Mouse (Mus musculus) megakaryocyte, adult 5-6 weeks (primary cell): ENCODE measurements around the gene Fosl1. TPM values are rescaled to one million over a fixed set of nuclear protein-coding genes. Genes with fewer than 3 reads are reported as not detected.

ENCODE experiments used
- ATAC-seq: 2 replicates; pipeline ENCODE4 v1.8.0; 2016; ENCODE audit warnings: mild to moderate bottlenecking, inconsistent platforms; ENCODE audit not compliant: poor library complexity, severe bottlenecking
- total RNA-seq, 2 experiments: library from RNA; stranded (forward) in 1 of 2; stranded (reverse) in 1 of 2; fragments of 153-499, 151-499 nt in 1 of 2; fragments of 221-1000, 200-1000 nt in 1 of 2; gene quantifications; 2 replicates each; pipeline versions ENCODE4 v1.2.3 to v1.2.4; 2015 to 2017

Gene Fosl1
- total RNA-seq, 2 experiments from 2014 or later, result 0.95 to 1.2 TPM

- ATAC-seq, result no peak
These were observed 9.0 kb downstream of the Fosl1 start for GRCm38 (mm10) chr19:5456241-5456921.

GRCm38 (mm10) chr19:5456922-5457745 lies 9.8 kb downstream of the Fosl1 start:
- ATAC-seq, result peak; percentile 79

- no peak for ATAC-seq
These were observed 10.5 kb downstream of the Fosl1 start, which contains the start of gene Ccdc85b for GRCm38 (mm10) chr19:5457746-5458442. Gene Ccdc85b, minus strand, starts transcription at chr19:5457894.

GRCm38 (mm10) chr19:5459019-5459418 lies 11.7 kb downstream of the Fosl1 start:
- ATAC-seq, result no peak

- ATAC-seq, result no peak
These were observed 12.5 kb downstream of the Fosl1 start for GRCm38 (mm10) chr19:5459896-5460295.

- ATAC-seq, result peak; percentile 81
These were observed 13.1 kb downstream of the Fosl1 start, which contains the start of gene Fibp for GRCm38 (mm10) chr19:5460465-5460911. Gene Fibp, plus strand, starts transcription at chr19:5460615.

GRCm38 (mm10) chr19:5461411-5461810 lies 14.1 kb downstream of the Fosl1 start:
- ATAC-seq, result no peak

GRCm38 (mm10) chr19:5463212-5463611 lies 15.9 kb downstream of the Fosl1 start:
- ATAC-seq, result no peak

GRCm38 (mm10) chr19:5463791-5464562 lies 16.6 kb downstream of the Fosl1 start:
- ATAC-seq, result no peak

GRCm38 (mm10) chr19:5465037-5465436 lies 17.7 kb downstream of the Fosl1 start:
- ATAC-seq, result no peak

- peak; percentile 43; the same call in 1 of the 2 replicates for ATAC-seq
These were observed 19.7 kb downstream of the Fosl1 start for GRCm38 (mm10) chr19:5466916-5467500.

GRCm38 (mm10) chr19:5468374-5468773 lies 21.0 kb downstream of the Fosl1 start, which contains the start of gene Ctsw:
Gene Ctsw, minus strand, starts transcription at chr19:5468507.
- ATAC-seq, result no peak

- ATAC-seq, result no peak
These were observed 24.5 kb downstream of the Fosl1 start for GRCm38 (mm10) chr19:5471846-5472245.

- ATAC-seq, result no peak
These were observed 25.5 kb downstream of the Fosl1 start for GRCm38 (mm10) chr19:5472857-5473256.

- ATAC-seq, result peak; percentile 75
These were observed 26.4 kb downstream of the Fosl1 start, which contains the start of gene Efemp2 for GRCm38 (mm10) chr19:5473720-5474119. Gene Efemp2, plus strand, starts transcription at chr19:5473954.

- no peak for ATAC-seq
These were observed 27.1 kb downstream of the Fosl1 start for GRCm38 (mm10) chr19:5474281-5475068.

GRCm38 (mm10) chr19:5475069-5475714 lies 27.8 kb downstream of the Fosl1 start:
- no peak for ATAC-seq

GRCm38 (mm10) chr19:5477004-5477667 lies 29.8 kb downstream of the Fosl1 start:
- ATAC-seq, result no peak
